Mouse (Mus musculus) liver, embryonic 11.5 days (tissue): ENCODE data around the gene Tubb3. TPM values are rescaled to one million over a fixed set of nuclear protein-coding genes. Genes with fewer than 3 reads are reported as not detected.
"Not testable (repeated sequence)": the region's sequence is repeated elsewhere in the genome, so short reads cannot be mapped to it uniquely, and the experiment has no call there.

Experiments
- ATAC-seq: fragments of 200-750 bp; cut with Nextera tagmentation; replicated peaks from 2 replicates; pipeline ENCODE4 v1.8.0; 2017; ENCODE audit warnings: moderate number of reproducible peaks, mild to moderate bottlenecking, moderate TSS enrichment, moderate library complexity; ENCODE audit not compliant: low FRiP score
- DNase-seq: peaks from one replicate; pipeline ENCODE4 v3.0.0-alpha.2; 2017; ENCODE audit warnings: low spot score
- H3K27ac ChIP-seq: fragments of 300-500 bp; sonication (generic); 2 replicates; pipeline ENCODE4 v1.5.1; 2014; ENCODE audit warnings: mild to moderate bottlenecking, low read depth, low read length, control low read depth
- H3K27me3 ChIP-seq: fragments of 300-500 bp; sonication (generic); replicated peaks from 2 replicates; pipeline ENCODE4 v1.6.1; 2014; ENCODE audit warnings: low read length, mixed read lengths; ENCODE audit not compliant: control insufficient read depth, insufficient read depth
- H3K36me3 ChIP-seq: fragments of 300-500 bp; sonication (generic); 2 replicates; pipeline ENCODE4 v1.6.1; 2014; ENCODE audit warnings: mild to moderate bottlenecking, low read length, moderate library complexity, mixed read lengths; ENCODE audit not compliant: control insufficient read depth, insufficient read depth
- H3K4me1 ChIP-seq: fragments of 300-500 bp; sonication (generic); replicated peaks from 2 replicates; pipeline ENCODE4 v1.6.1; 2014; ENCODE audit warnings: low read length, mixed read lengths; ENCODE audit not compliant: control insufficient read depth, insufficient read depth
- H3K4me2 ChIP-seq: fragments of 300-500 bp; sonication (generic); 2 replicates; pipeline ENCODE4 v1.6.1; 2014; ENCODE audit warnings: mild to moderate bottlenecking, control low read depth, moderate library complexity
- H3K4me3 ChIP-seq: fragments of 300-500 bp; sonication (generic); 2 replicates; pipeline ENCODE4 v1.5.1; 2014; ENCODE audit warnings: low read depth, low read length, control low read depth
- H3K9ac ChIP-seq: fragments of 300-500 bp; sonication (generic); 2 replicates; pipeline ENCODE4 v1.6.1; 2014; ENCODE audit warnings: low read depth, low read length, control low read depth
- H3K9me3 ChIP-seq: fragments of 300-500 bp; sonication (generic); 2 replicates; pipeline ENCODE4 v1.6.1; 2016; ENCODE audit warnings: low read length, inconsistent platforms, mixed read lengths; ENCODE audit not compliant: control insufficient read depth
- WGBS: fragments of 180-500 bp; shearing (Covaris S2); extraction: QIAGEN DNeasy Blood & Tissue Kit; methylation state at CpG from one replicate; pipeline ENCODE4 v1.1.7; 2014; 5-methylcytosine and 5-hydroxymethylcytosine counted together
- polyA plus RNA-seq: library from polyadenylated mRNA; unstranded; fragments of >200 nt; fragmentation: Nextera tagmentation; extraction: Ambion mirVana; gene quantifications from 2 replicates; pipeline ENCODE4 v1.2.1, GENCODE M21; 2014

The Tubb3 gene
- polyA plus RNA-seq, 1 experiment from 2014 or later, result 6.0 TPM

- 74% methylated on average over 7 of the region's 7 CpGs for WGBS
- DNase-seq (no peak), ATAC-seq (no peak)
- Histone ChIP-seq H3K27me3 (no peaks in the 10 kb centered on the region), H3K27ac (no peak within 1 kb of the TSS), H3K4me2 (peak within 1 kb of the TSS; percentile 63), H3K4me1 (peaks cover 4% of the 10 kb centered on the region), H3K4me3 (peak within 1 kb of the TSS; percentile 34), H3K9ac (0 out of 2 replicates have a peak within 1 kb of the TSS, but pooled peaks have one; percentile 14), H3K9me3 (peaks cover 21% of the 10 kb centered on the region), H3K36me3 (no peaks in the 10 kb centered on the region)
Measured at GRCm38 (mm10) chr8:123423441-123423840, 12.2 kb downstream of the Tubb3 start, which contains the start of gene Def8. Gene Def8, plus strand, starts transcription at chr8:123423527.

- WGBS, result 93% methylated on average over 27 of the region's 27 CpGs
- no peak overlapping the region for H3K4me3 ChIP-seq
- H3K9ac ChIP-seq, result no peak overlapping the region
- peaks cover 38% of the 10 kb centered on the region for H3K9me3 ChIP-seq
- no peaks in the 10 kb centered on the region for H3K27me3 ChIP-seq
- no peak overlapping the region for H3K27ac ChIP-seq
- no peaks in the 10 kb centered on the region for H3K36me3 ChIP-seq
- no peak for ATAC-seq
- no peak overlapping the region for H3K4me2 ChIP-seq
- no peak for DNase-seq
- H3K4me1 ChIP-seq, result peaks cover 4% of the 10 kb centered on the region; the same call in 1 of the 2 replicates
Measured at GRCm38 (mm10) chr8:123426511-123427509, 15.6 kb downstream of the Tubb3 start.

GRCm38 (mm10) chr8:123427639-123428275 is 16.5 kb downstream of the Tubb3 start:
- Histone ChIP-seq H3K36me3 (no peaks in the 10 kb centered on the region), H3K4me1 (no peaks in the 10 kb centered on the region), H3K9ac (no peak overlapping the region), H3K4me3 (no peak overlapping the region), H3K9me3 (peaks cover 47% of the 10 kb centered on the region), H3K27me3 (no peaks in the 10 kb centered on the region), H3K27ac (no peak overlapping the region), H3K4me2 (no peak overlapping the region)
- ATAC-seq (no peak), DNase-seq (no peak)
- WGBS, result 96% methylated on average over 24 of the region's 24 CpGs

GRCm38 (mm10) chr8:123428343-123428893 is 17.2 kb downstream of the Tubb3 start:
- H3K4me3 ChIP-seq, result no peak overlapping the region
- H3K27me3 ChIP-seq, result no peaks in the 10 kb centered on the region
- DNase-seq (no peak), ATAC-seq (no peak)
- no peaks in the 10 kb centered on the region for H3K4me1 ChIP-seq
- H3K27ac ChIP-seq, result no peak overlapping the region
- WGBS, result 96% methylated on average over 29 of the region's 29 CpGs
- no peak overlapping the region for H3K4me2 ChIP-seq
- H3K9me3 ChIP-seq, result peaks cover 52% of the 10 kb centered on the region
- H3K9ac ChIP-seq, result no peak overlapping the region
- no peaks in the 10 kb centered on the region for H3K36me3 ChIP-seq

- no peak overlapping the region for H3K4me3 ChIP-seq
- H3K4me1 ChIP-seq, result no peaks in the 10 kb centered on the region
- H3K9ac ChIP-seq, result no peak overlapping the region
- 92% methylated on average over 23 of the region's 23 CpGs for WGBS
- H3K36me3 ChIP-seq, result no peaks in the 10 kb centered on the region
- no peaks in the 10 kb centered on the region for H3K27me3 ChIP-seq
- H3K4me2 ChIP-seq, result no peak overlapping the region
- H3K27ac ChIP-seq, result no peak overlapping the region
- DNase-seq, result no peak
- ATAC-seq, result no peak
- peaks cover 52% of the 10 kb centered on the region for H3K9me3 ChIP-seq
Measured at GRCm38 (mm10) chr8:123428939-123429721, 17.9 kb downstream of the Tubb3 start.

- not testable (repeated sequence) for H3K9ac ChIP-seq, H3K36me3 ChIP-seq, DNase-seq, H3K4me3 ChIP-seq, H3K4me2 ChIP-seq, H3K27me3 ChIP-seq, ATAC-seq, H3K27ac ChIP-seq, H3K4me1 ChIP-seq
- H3K9me3 ChIP-seq, result peaks cover 55% of the 10 kb centered on the region
- 93% methylated on average over 15 of the region's 15 CpGs for WGBS
Measured at GRCm38 (mm10) chr8:123429722-123430013, 18.4 kb downstream of the Tubb3 start.

- not testable (repeated sequence) for H3K27ac ChIP-seq, H3K27me3 ChIP-seq, H3K9ac ChIP-seq, DNase-seq, ATAC-seq, H3K4me3 ChIP-seq, H3K36me3 ChIP-seq, H3K4me2 ChIP-seq, H3K4me1 ChIP-seq
- WGBS, result 84% methylated on average over 8 of the region's 8 CpGs
- peaks cover 55% of the 10 kb centered on the region for H3K9me3 ChIP-seq
Measured at GRCm38 (mm10) chr8:123430936-123431335, 19.7 kb downstream of the Tubb3 start.

- Histone ChIP-seq H3K27ac (no peak overlapping the region), H3K9me3 (peaks cover 49% of the 10 kb centered on the region), H3K27me3 (no peaks in the 10 kb centered on the region), H3K9ac (no peak overlapping the region), H3K36me3 (no peaks in the 10 kb centered on the region; the same call in 1 of the 2 replicates), H3K4me2 (no peak overlapping the region), H3K4me3 (no peak overlapping the region), H3K4me1 (no peaks in the 10 kb centered on the region)
- no peak for ATAC-seq
- no peak for DNase-seq
- WGBS, result 94% methylated on average over 25 of the region's 25 CpGs
Measured at GRCm38 (mm10) chr8:123431616-123432365, 20.6 kb downstream of the Tubb3 start.
